Mouse (Mus musculus): ENCODE results near the gene Atxn3.

The Atxn3 gene

DNA sequence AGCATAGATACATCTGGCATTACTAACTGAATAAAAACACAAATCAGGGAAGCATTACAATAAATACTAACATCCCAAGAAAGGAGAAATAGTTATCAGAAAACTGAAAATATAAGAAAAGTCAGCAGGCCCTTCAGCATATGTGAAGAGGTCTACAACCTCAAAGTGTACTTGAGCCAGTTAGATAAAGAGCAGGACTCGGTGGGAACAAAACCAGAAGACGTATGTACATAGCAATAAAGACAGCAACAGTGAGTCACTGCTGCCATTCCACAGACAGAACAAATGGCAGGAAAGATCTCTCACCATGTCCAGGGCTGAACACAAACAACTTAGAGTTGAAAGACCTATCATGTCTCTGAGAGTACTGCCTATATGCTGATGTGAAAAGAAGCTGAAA lies 69.7 kb downstream of the Atxn3 start:
- DNase-seq: no peak

- no peak for DNase-seq
These were observed 73.1 kb downstream of the Atxn3 start for GRCm38 (mm10) chr12:101884926-101885325.

DNA sequence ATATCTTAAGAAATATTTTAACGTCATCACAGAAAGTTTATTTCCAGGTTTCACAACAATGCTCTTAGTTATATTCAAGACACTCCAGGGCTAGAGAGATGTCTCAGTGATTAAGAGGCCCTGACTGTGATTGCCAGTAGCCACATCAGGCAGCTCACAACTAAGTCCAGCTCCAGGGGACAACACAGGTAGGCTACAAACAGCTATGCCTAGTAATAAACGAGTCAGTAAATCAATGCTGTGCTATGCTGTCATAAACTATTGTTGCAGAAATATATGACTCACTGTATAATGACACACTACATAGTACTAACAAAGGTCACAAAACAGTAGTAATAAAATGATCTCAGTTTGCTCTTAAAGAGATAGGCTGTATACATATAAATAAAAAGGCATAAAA lies 81.7 kb downstream of the Atxn3 start:
- DNase-seq: no peak

DNA sequence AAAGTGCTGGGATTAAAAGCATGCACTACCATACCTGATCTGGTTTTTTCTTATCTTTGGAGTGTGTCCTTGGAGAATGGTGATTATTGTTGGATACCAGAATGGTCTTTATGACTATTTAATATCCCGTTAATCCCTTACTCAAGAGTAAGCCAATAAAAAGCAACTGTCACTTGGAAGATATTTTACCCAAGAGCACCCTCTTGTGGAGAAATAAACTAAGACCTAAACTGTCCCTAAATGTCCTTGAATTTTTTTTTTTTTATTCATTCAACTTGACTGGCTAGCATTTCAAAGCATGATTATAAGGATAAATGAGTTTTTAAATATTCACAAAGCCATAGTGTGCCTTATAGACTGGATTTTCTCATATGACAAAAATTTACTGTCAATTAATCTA lies 82.9 kb downstream of the Atxn3 start:
- no peak for DNase-seq

Data from liver (tissue).